24 mouse cellular contexts compared by ENCODE assay signal in genomic region chr8:3431113-3431512, GRCm38 (mm10). TPM values are rescaled to one million over a fixed set of nuclear protein-coding genes. Genes with fewer than 3 reads are reported as not detected.
DNase-seq lines count a peak whose midpoint lies in the region; ATAC-seq lines count a peak whose summit lies in the region.
"Had no signal": no experiment of that assay in that cellular context is flagged by ENCODE, and none has a peak within 500 bp of the region (broad histone marks: within the 10 kb centered on the region; RNA-seq: fewer than 3 reads in every experiment).

No protein-coding gene starts in this region.

- H3K4me2 ChIP-seq in kidney, embryonic 14.5 days (replicated peaks; ENCODE audit: low read depth, low read length): no peak overlapping the region
- H3K4me2 ChIP-seq in kidney, embryonic 16.5 days (replicated peaks; ENCODE audit: low read depth, low read length): no peak overlapping the region
- H3K4me2 ChIP-seq: embryonic facial prominence, embryonic 12.5 days; forebrain, embryonic 13.5 days; forebrain, embryonic 15.5 days had no signal

- H3K4me3 ChIP-seq in kidney, embryonic 14.5 days (ENCODE audit: low read length): no peak overlapping the region
- H3K4me3 ChIP-seq in kidney, embryonic 16.5 days (ENCODE audit: low read length): no peak overlapping the region
- H3K4me3 ChIP-seq: embryonic facial prominence, embryonic 10.5 days; embryonic facial prominence, embryonic 12.5 days; forebrain, embryonic 13.5 days; forebrain, embryonic 15.5 days had no signal

- no peaks in the 10 kb centered on the region for H3K4me1 ChIP-seq in kidney, embryonic 14.5 days (ENCODE audit: control insufficient read depth, insufficient read depth, low read length)
- no peaks in the 10 kb centered on the region; the same call in 1 of the 2 replicates for H3K4me1 ChIP-seq in kidney, embryonic 16.5 days (ENCODE audit: insufficient read depth, low read length)
- H3K4me1 ChIP-seq: embryonic facial prominence, embryonic 10.5 days; embryonic facial prominence, embryonic 12.5 days; forebrain, embryonic 13.5 days; forebrain, embryonic 15.5 days had no signal

- peak; percentile 73; the same call in 1 of the 2 replicates for ATAC-seq in kidney, embryonic 14.5 days (ENCODE audit: low FRiP score, low TSS enrichment)
- peak; percentile 53 for ATAC-seq in kidney, embryonic 16.5 days (ENCODE audit: low FRiP score, low TSS enrichment)
- ATAC-seq: activated CD4-positive, CD25-positive, alpha-beta regulatory T cell, adult 4 months; CD4-positive, CD25-positive, alpha-beta regulatory T cell, adult 4 months; forebrain, embryonic 13.5 days; forebrain, embryonic 15.5 days; Patski had no signal

- peaks cover 58% of the 10 kb centered on the region for H3K36me3 ChIP-seq in kidney, embryonic 14.5 days (ENCODE audit: control insufficient read depth, insufficient read depth, low read length)
- H3K36me3 ChIP-seq in kidney, embryonic 16.5 days (ENCODE audit: insufficient read depth, low read length): peaks cover 62% of the 10 kb centered on the region

- no peaks in the 10 kb centered on the region for H3K27me3 ChIP-seq in kidney, embryonic 14.5 days (ENCODE audit: control insufficient read depth, insufficient read depth, low read length)
- no peaks in the 10 kb centered on the region for H3K27me3 ChIP-seq in kidney, embryonic 16.5 days (ENCODE audit: insufficient read depth, low read length)
- H3K27me3 ChIP-seq: CH12.LX; embryonic facial prominence, embryonic 12.5 days; forebrain, embryonic 13.5 days; forebrain, embryonic 15.5 days; Patski had no signal

- DNase-seq in kidney, postnatal 14 days: no peak
- DNase-seq in kidney, adult 11 months: no peak
- DNase-seq in kidney, postnatal 4 days: peak; percentile 49 to 60
- no peak for DNase-seq in kidney, adult 9 months
- DNase-seq: adrenal gland, adult 8-10 months; adrenal gland, postnatal 14 days; adrenal gland, postnatal 36 days; B cell, adult 2 months; cerebellum, adult 11-12 months; cerebellum, adult 2 months; cerebellum, adult 9-10 months; cerebellum, postnatal 10 days; cerebellum, postnatal 25 days had no signal

- no peaks in the 10 kb centered on the region for H3K9me3 ChIP-seq in kidney, embryonic 14.5 days (ENCODE audit: control insufficient read depth, low read length)
- H3K9me3 ChIP-seq in kidney, embryonic 16.5 days (ENCODE audit: low read length): no peaks in the 10 kb centered on the region
- H3K9me3 ChIP-seq: embryonic facial prominence, embryonic 10.5 days; embryonic facial prominence, embryonic 12.5 days; forebrain, embryonic 13.5 days; forebrain, embryonic 15.5 days; G1E had no signal

- no peak overlapping the region for H3K9ac ChIP-seq in kidney, embryonic 14.5 days (ENCODE audit: low read depth, low read length)
- no peak overlapping the region for H3K9ac ChIP-seq in kidney, embryonic 16.5 days (replicated peaks; ENCODE audit: low read length)
- H3K9ac ChIP-seq: embryonic facial prominence, embryonic 12.5 days; forebrain, embryonic 13.5 days; forebrain, embryonic 15.5 days had no signal

- H3K27ac ChIP-seq in kidney, embryonic 14.5 days (ENCODE audit: low read depth, low read length): no peak overlapping the region
- no peak overlapping the region for H3K27ac ChIP-seq in kidney, embryonic 16.5 days (ENCODE audit: low read length)
- H3K27ac ChIP-seq: embryonic facial prominence, embryonic 10.5 days; embryonic facial prominence, embryonic 12.5 days; forebrain, embryonic 13.5 days; forebrain, embryonic 15.5 days had no signal

- WGBS in kidney, embryonic 14.5 days: 58% methylated on average over 3 of the region's 3 CpGs
- WGBS in kidney, embryonic 16.5 days: 52% methylated on average over 3 of the region's 3 CpGs

RNA-seq across cellular contexts. Expression of gene Pex11g, which starts 36.4 kb away (rescaled TPM):
- polyA plus RNA-seq in kidney, embryonic 14.5 days (2014; fragmentation: Nextera tagmentation; extraction: Ambion mirVana): 3.7 and 4.4 TPM in 2 replicates
- 8.7 and 10.1 TPM in 2 replicates for polyA plus RNA-seq in kidney, embryonic 16.5 days (2015; fragmentation: Nextera tagmentation; extraction: Ambion mirVana)

RNA-seq across cellular contexts. Expression of gene Arhgef18, which starts 38.3 kb away (rescaled TPM):
- 8.9 and 11.7 TPM in 2 replicates for polyA plus RNA-seq in kidney, embryonic 14.5 days (2014; fragmentation: Nextera tagmentation; extraction: Ambion mirVana)
- polyA plus RNA-seq in kidney, embryonic 16.5 days (2015; fragmentation: Nextera tagmentation; extraction: Ambion mirVana): 11.6 and 12.1 TPM in 2 replicates

RNA-seq across cellular contexts. Expression of gene Tex45, which starts 39.5 kb away (rescaled TPM):
- not detected in 2 replicates for polyA plus RNA-seq in kidney, embryonic 14.5 days (2014; fragmentation: Nextera tagmentation; extraction: Ambion mirVana)
- 0.19 TPM in 1 of 2 replicates, not detected in the other for polyA plus RNA-seq in kidney, embryonic 16.5 days (2015; fragmentation: Nextera tagmentation; extraction: Ambion mirVana)
- polyA plus RNA-seq: activated CD4-positive, CD25-positive, alpha-beta regulatory T cell, adult 4 months; CD4-positive, CD25-positive, alpha-beta regulatory T cell, adult 4 months; G1E; Patski had no signal

Comparison
In these comparisons a context has a peak if more than half of its experiments do, and no peak if none do; other contexts are left out.
1. DNase-seq: peak in kidney, postnatal 4 days (2 of 2); none in kidney, postnatal 14 days (single experiment), kidney, adult 11 months (single experiment) and kidney, adult 9 months (single experiment).